Mouse (Mus musculus): ENCODE measurements around the gene Tsga13. TPM values are rescaled to one million over a fixed set of nuclear protein-coding genes. Genes with fewer than 3 reads are reported as not detected.

Tsga13 gene
- polyA plus RNA-seq, 1 experiment from 2014 or later, result 0.23 TPM

Other genes starting within 250 kb of the Tsga13 start
- 19.8 and 24.0 TPM in 2 replicates for gene Cep41, start 221.8 kb downstream of the Tsga13 start, polyA plus RNA-seq (2016; fragmentation: Nextera tagmentation; extraction: Ambion mirVana)
- 1,366 and 1,939 TPM in 2 replicates for gene Mest, start 192.0 kb downstream of the Tsga13 start, polyA plus RNA-seq (2016; fragmentation: Nextera tagmentation; extraction: Ambion mirVana)
- gene Copg2, start 18.8 kb downstream of the Tsga13 start, polyA plus RNA-seq (2016; fragmentation: Nextera tagmentation; extraction: Ambion mirVana), result 34.3 and 43.5 TPM in 2 replicates
- gene Klf14, start 43.5 kb upstream of the Tsga13 start, polyA plus RNA-seq (2016; fragmentation: Nextera tagmentation; extraction: Ambion mirVana), result 0.52 TPM in 2 replicates